Mouse (Mus musculus): ENCODE measurements around the gene Ctnnd2.

- TF ChIP-seq CTCF (IDR thresholded peaks at IDR 0.05) (no peak), EP300 (IDR thresholded peaks at IDR 0.05) (no peak)
Observed at GRCm38 (mm10) chr15:30645688-30646087, 473.3 kb downstream of the Ctnnd2 start.

All from lung, postnatal 0 days (tissue).